ENCODE assay signal across 11 mouse cellular contexts in genomic region chr13:76311580-76311979, GRCm38 (mm10). TPM values are rescaled to one million over a fixed set of nuclear protein-coding genes. Genes with fewer than 3 reads are reported as not detected.
"Had no signal": no experiment of that assay in that cellular context is flagged by ENCODE, and none has a peak within 500 bp of the region (broad histone marks: within the 10 kb centered on the region; RNA-seq: fewer than 3 reads in every experiment).

No protein-coding gene starts in this region.

- DNase-seq: lung, adult 18-20 months; lung, embryonic 14.5 days; lung, postnatal 10 days; lung, postnatal 4 days; midbrain, embryonic 14.5 days; right cerebral cortex, postnatal 14 days; thymus, adult 2 months; thymus, postnatal 25 days; thymus, postnatal 4 days had no signal

RNA-seq across cellular contexts. Expression of gene Fam81b, which starts 6.7 kb away (rescaled TPM):
- total RNA-seq: megakaryocyte, adult 5-6 weeks; megakaryocyte-erythroid progenitor cell, adult 5-6 weeks had no signal
